Mouse (Mus musculus) thymus, adult 2 months (tissue): ENCODE measurements around the gene Fzd5. TPM values are rescaled to one million over a fixed set of nuclear protein-coding genes. Genes with fewer than 3 reads are reported as not detected.

ENCODE experiments used
- DNase-seq: peaks from one replicate; pipeline ENCODE4 v3.0.0; 2021
- H3K27ac ChIP-seq: fragments of 200-500 bp; 2 replicates; pipeline ENCODE4 v1.5.1; 2012; ENCODE audit warnings: low read length, control low read depth; ENCODE audit not compliant: control insufficient read depth, insufficient read depth
- H3K27me3 ChIP-seq: fragments of 200-500 bp; 2 replicates; pipeline ENCODE4 v1.6.1; 2012; ENCODE audit warnings: mild to moderate bottlenecking, low read length, moderate library complexity, mixed read lengths; ENCODE audit not compliant: control insufficient read depth, insufficient read depth
- H3K36me3 ChIP-seq: fragments of 200-500 bp; 2 replicates; pipeline ENCODE4 v1.6.1; 2012; ENCODE audit warnings: mild to moderate bottlenecking, low read length, moderate library complexity; ENCODE audit not compliant: control insufficient read depth, insufficient read depth
- H3K4me1 ChIP-seq: fragments of 200-500 bp; replicated peaks from 2 replicates; pipeline ENCODE4 v1.6.1; 2012; ENCODE audit warnings: low read length; ENCODE audit not compliant: control insufficient read depth, insufficient read depth
- H3K4me3 ChIP-seq: fragments of 200-500 bp; 2 replicates; pipeline ENCODE4 v1.5.1; 2012; ENCODE audit warnings: mild to moderate bottlenecking, low read length, control low read depth, moderate library complexity; ENCODE audit not compliant: control insufficient read depth, insufficient read depth
- CTCF ChIP-seq: fragments of 200-500 bp; IDR thresholded peaks from 2 replicates; pipeline ENCODE4 v1.5.1; 2012; ENCODE audit warnings: mild to moderate bottlenecking, control low read depth, low read length, moderate library complexity, borderline replicate concordance; ENCODE audit not compliant: control insufficient read depth, poor library complexity, insufficient read depth; ENCODE audit errors: extremely low read depth
- POLR2A ChIP-seq: fragments of 200-500 bp; IDR thresholded peaks from 2 replicates; pipeline ENCODE4 v1.6.1; 2012; ENCODE audit warnings: mild to moderate bottlenecking, low read length, control low read depth, moderate library complexity; ENCODE audit not compliant: control insufficient read depth, poor library complexity, insufficient read depth; ENCODE audit errors: extremely low read depth
- WGBS: fragments of 180-500 bp; shearing (Covaris S2); methylation state at CpG from one replicate; pipeline ENCODE4 v1.1.7; 2018; 5-methylcytosine and 5-hydroxymethylcytosine counted together
- polyA plus RNA-seq: library from polyadenylated mRNA; depleted of rRNA; stranded (reverse); fragments of >200 nt; gene quantifications from 2 replicates; pipeline ENCODE4 v1.2.3, GENCODE M21; 2012; rRNA removed

Gene Fzd5
- polyA plus RNA-seq, 1 experiment = 8.2 TPM

DNA sequence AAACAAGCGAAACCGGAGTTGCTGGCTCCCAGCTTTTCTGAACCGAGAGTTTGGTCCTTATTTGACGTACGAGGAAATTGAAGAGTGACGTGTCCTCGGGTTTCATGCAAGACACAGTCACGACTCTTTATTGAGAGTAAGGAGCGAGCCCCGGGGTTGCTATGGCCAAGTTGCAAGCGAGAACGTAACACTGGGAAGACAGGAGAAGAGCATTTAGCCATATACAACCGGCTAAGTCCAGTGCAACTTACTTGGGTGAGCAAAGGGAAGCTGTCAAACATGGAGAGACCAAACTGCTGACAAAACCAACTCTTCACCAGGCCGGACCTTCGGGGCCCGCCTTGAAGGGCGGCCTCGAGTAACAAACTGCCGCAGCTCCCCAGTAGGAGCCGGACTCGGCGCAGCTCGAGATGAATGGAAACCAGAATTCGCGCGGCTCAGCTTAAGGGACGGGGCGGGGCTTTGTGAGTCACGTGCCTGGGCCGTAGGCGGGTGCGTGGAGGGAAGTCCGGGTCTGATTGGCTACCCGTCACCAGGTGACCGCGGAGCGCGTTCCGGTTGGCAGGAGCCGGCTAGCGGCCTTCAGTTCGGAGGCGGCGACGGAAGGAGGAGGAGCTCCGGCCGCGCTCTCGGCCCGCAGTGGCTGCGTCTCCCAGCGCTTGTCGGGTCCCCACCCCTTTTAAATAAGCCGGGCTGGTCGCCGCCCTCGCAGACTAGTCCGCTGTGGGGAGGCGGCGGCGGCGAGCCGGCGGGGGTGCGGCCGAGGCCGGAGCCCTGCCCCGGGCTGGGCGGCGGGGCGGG is 47.1 kb downstream of the Fzd5 start, which contains the start of gene Ccnyl1:
TSS of gene Ccnyl1 (plus strand) at position 243 of the 801 bp plus-strand sequence.
- Histone ChIP-seq H3K4me1 (peaks cover 2% of the 10 kb centered on the region; the same call in 1 of the 2 replicates), H3K27ac (no peak within 1 kb of the TSS), H3K27me3 (no peaks in the 10 kb centered on the region), H3K4me3 (peak within 1 kb of the TSS; percentile 74), H3K36me3 (no peaks in the 10 kb centered on the region)
- DNase-seq = peak; percentile 99
- 5% methylated on average over 71 of the region's 71 CpGs for WGBS
- TF ChIP-seq CTCF (no peak), POLR2A (peak; percentile 59)

DNA sequence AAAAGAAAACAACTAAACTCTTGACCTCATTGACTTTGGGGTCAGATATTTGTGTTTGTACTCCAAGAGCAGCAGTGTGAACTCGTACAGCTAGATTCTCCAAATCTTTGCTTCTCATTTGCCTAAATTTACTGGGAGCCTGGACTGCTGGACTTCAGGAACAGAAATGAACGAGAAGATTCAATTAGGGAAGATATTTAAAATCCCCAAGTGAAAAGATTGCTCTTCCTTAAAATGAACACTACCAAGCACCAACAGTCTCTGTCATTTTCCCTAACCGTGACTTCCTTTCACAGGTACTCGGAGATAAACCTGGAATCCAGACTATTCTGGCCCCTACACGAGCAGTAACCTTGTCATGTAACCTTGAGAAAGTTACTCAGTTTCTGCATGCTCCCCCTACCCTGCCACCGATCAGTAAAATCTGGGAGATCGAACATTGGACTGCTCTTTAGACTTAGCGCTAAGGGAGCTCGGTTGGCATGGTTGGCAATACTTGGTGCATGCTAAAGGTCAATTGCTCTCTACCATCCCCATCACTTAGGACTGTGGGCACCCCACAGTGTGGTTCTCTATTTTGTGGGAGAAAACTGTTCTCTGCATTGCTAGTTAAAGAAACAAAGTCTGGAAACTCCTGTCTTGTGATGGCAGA is 47.9 kb downstream of the Fzd5 start:
- DNase-seq = no peak
- Histone ChIP-seq H3K27ac (no peak overlapping the region), H3K36me3 (no peaks in the 10 kb centered on the region), H3K27me3 (no peaks in the 10 kb centered on the region), H3K4me3 (peak overlapping the region; percentile 45), H3K4me1 (peaks cover 2% of the 10 kb centered on the region; the same call in 1 of the 2 replicates)
- WGBS = 43% methylated on average over 9 of the region's 9 CpGs
- TF ChIP-seq POLR2A = no peak
- no peak for TF ChIP-seq CTCF

GRCm38 (mm10) chr1:64688046-64688445 is 49.5 kb downstream of the Fzd5 start:
- no peak for DNase-seq
- WGBS = 76% methylated on average over 4 of the region's 4 CpGs

DNA sequence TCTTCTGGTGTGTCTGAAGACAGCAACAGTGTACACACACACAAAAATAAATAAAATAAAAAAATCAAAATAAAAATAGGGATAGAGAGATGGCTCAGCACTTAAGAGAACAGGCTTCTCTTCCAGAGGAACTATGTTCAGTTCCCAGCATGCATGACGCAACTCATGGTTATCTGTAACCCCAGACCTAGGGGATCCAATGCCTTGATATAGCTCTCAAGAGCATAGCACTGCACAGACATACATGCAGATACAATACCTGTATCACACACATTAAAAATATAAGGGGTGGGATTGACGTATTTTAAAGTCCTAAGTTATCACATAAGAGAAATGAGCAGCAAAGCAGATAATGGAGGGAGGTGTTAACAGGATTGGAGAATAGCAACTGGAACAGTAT is 53.1 kb downstream of the Fzd5 start:
- 99% methylated on average over 2 of the region's 2 CpGs for WGBS
- no peak for DNase-seq
- H3K36me3 ChIP-seq = no peaks in the 10 kb centered on the region
- H3K4me1 ChIP-seq = no peaks in the 10 kb centered on the region
- H3K27ac ChIP-seq = no peak overlapping the region
- no peak overlapping the region for H3K4me3 ChIP-seq
- no peaks in the 10 kb centered on the region for H3K27me3 ChIP-seq
- TF ChIP-seq CTCF = no peak
- TF ChIP-seq POLR2A = no peak

More at GRCm38 (mm10) chr1:64688046-64688445, 49.5 kb downstream of the Fzd5 start:
- no peaks in the 10 kb centered on the region for H3K36me3 ChIP-seq
- H3K27me3 ChIP-seq = no peaks in the 10 kb centered on the region
- no peak overlapping the region for H3K27ac ChIP-seq
- H3K4me1 ChIP-seq = peaks cover 2% of the 10 kb centered on the region; the same call in 1 of the 2 replicates
- TF ChIP-seq CTCF (no peak), POLR2A (no peak)
- no peak overlapping the region for H3K4me3 ChIP-seq

GRCm38 (mm10) chr1:64683039-64683438 is 54.5 kb downstream of the Fzd5 start:
- H3K27me3 ChIP-seq = no peaks in the 10 kb centered on the region
- no peak for TF ChIP-seq CTCF
- TF ChIP-seq POLR2A = no peak
- 97% methylated on average over 3 of the region's 3 CpGs for WGBS

DNA sequence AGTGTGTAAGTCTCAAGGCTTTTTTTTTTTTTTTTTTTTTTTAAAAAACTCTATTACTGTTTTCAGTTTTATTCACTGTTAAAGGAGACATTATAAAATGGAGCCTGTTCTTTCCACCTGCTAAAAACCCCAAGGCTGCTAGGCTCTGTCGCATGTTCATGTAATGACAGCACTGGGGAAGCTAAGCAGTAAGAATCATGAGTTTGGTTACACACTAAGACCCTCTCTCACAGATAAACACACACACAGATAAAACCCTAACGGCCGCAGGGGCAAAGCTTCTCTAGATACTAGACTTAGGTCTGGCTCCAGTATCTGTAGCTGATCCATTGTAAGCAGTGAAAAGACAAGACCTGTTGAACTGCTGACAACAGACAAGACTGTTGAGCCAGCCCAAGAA is 56.1 kb downstream of the Fzd5 start:
- H3K4me3 ChIP-seq = no peak overlapping the region
- H3K27me3 ChIP-seq = no peaks in the 10 kb centered on the region
- no peaks in the 10 kb centered on the region for H3K36me3 ChIP-seq
- no peak for DNase-seq
- WGBS = 97% methylated on average over 3 of the region's 3 CpGs
- H3K4me1 ChIP-seq = no peaks in the 10 kb centered on the region
- no peak for TF ChIP-seq CTCF
- TF ChIP-seq POLR2A = no peak
- no peak overlapping the region for H3K27ac ChIP-seq

More at GRCm38 (mm10) chr1:64683039-64683438, 54.5 kb downstream of the Fzd5 start:
- Histone ChIP-seq H3K4me3 (no peak overlapping the region), H3K27ac (no peak overlapping the region), H3K4me1 (no peaks in the 10 kb centered on the region), H3K36me3 (no peaks in the 10 kb centered on the region)
- no peak for DNase-seq

Other genes with a start within 250 kb of the Fzd5 start
- 74.5 and 78.5 TPM in 2 replicates for gene Creb1, start 205.1 kb downstream of the Fzd5 start, polyA plus RNA-seq
- gene Mettl21a, start 120.5 kb downstream of the Fzd5 start, polyA plus RNA-seq = 5.9 and 8.3 TPM in 2 replicates
- 13.2 and 19.1 TPM in 2 replicates for gene Ccnyl1, start 47.3 kb downstream of the Fzd5 start, polyA plus RNA-seq
- gene Plekhm3, start 219.1 kb upstream of the Fzd5 start, polyA plus RNA-seq = 4.4 and 4.8 TPM in 2 replicates